Mouse (Mus musculus): ENCODE measurements at regions not wholly inside any gene's neighbourhood (a gene's known extent, or its start where the extent isn't known, plus 50 kb on each side); places are given as distances from the start of the nearest gene placed in this dataset.

- WGBS: 69% methylated on average over 5 of the region's 5 CpGs
- Histone ChIP-seq H3K27ac (no peak overlapping the region), H3K4me3 (replicated peaks) (no peak overlapping the region), H3K4me1 (peaks cover 3% of the 10 kb centered on the region; the same call in 1 of the 2 replicates), H3K27me3 (replicated peaks) (no peaks in the 10 kb centered on the region), H3K4me2 (no peak overlapping the region), H3K9ac (no peak overlapping the region), H3K9me3 (no peaks in the 10 kb centered on the region), H3K36me3 (no peaks in the 10 kb centered on the region)
- ATAC-seq (ENCODE audit: insufficient read depth, low FRiP score, low read depth): no peak
Observed at GRCm38 (mm10) chr1:138908860-138909259, 52.2 kb upstream of the 2310009B15Rik start.

GRCm38 (mm10) chr1:138909654-138910053, 53.0 kb upstream of the 2310009B15Rik start:
- Histone ChIP-seq H3K4me3 (replicated peaks) (no peak overlapping the region), H3K4me2 (no peak overlapping the region), H3K9me3 (no peaks in the 10 kb centered on the region), H3K4me1 (peaks cover 3% of the 10 kb centered on the region; the same call in 1 of the 2 replicates), H3K27me3 (replicated peaks) (no peaks in the 10 kb centered on the region), H3K27ac (no peak overlapping the region), H3K36me3 (no peaks in the 10 kb centered on the region), H3K9ac (no peak overlapping the region)
- ATAC-seq (ENCODE audit: insufficient read depth, low FRiP score, low read depth): no peak
- WGBS: 36% methylated on average over 2 of the region's 2 CpGs

GRCm38 (mm10) chr1:138912156-138912616, 51.0 kb upstream of the Dennd1b start:
- H3K27me3 ChIP-seq (replicated peaks): no peaks in the 10 kb centered on the region
- no peaks in the 10 kb centered on the region for H3K36me3 ChIP-seq

GRCm38 (mm10) chr1:138912928-138913327, 50.3 kb upstream of the Dennd1b start:
- H3K27ac ChIP-seq: no peak overlapping the region
- ATAC-seq (ENCODE audit: insufficient read depth, low FRiP score, low read depth): 0 out of 2 replicates have a peak, but pooled peaks have one; percentile 43

More at GRCm38 (mm10) chr1:138912156-138912616, 51.0 kb upstream of the Dennd1b start:
- Histone ChIP-seq H3K9ac (no peak overlapping the region), H3K9me3 (no peaks in the 10 kb centered on the region), H3K4me1 (peaks cover 3% of the 10 kb centered on the region; the same call in 1 of the 2 replicates), H3K27ac (no peak overlapping the region), H3K4me2 (peak overlapping the region; percentile 37), H3K4me3 (replicated peaks) (no peak overlapping the region)
- ATAC-seq (ENCODE audit: insufficient read depth, low FRiP score, low read depth): no peak
- 22% methylated on average over 8 of the region's 8 CpGs for WGBS

GRCm38 (mm10) chr1:138913428-138913827, 49.8 kb upstream of the Dennd1b start:
- Histone ChIP-seq H3K27me3 (replicated peaks) (no peaks in the 10 kb centered on the region), H3K9ac (no peak overlapping the region), H3K27ac (no peak overlapping the region), H3K4me3 (replicated peaks) (no peak overlapping the region), H3K9me3 (no peaks in the 10 kb centered on the region), H3K4me2 (no peak overlapping the region), H3K4me1 (peaks cover 3% of the 10 kb centered on the region; the same call in 1 of the 2 replicates), H3K36me3 (no peaks in the 10 kb centered on the region)
- no peak for ATAC-seq (ENCODE audit: insufficient read depth, low FRiP score, low read depth)
- WGBS: 72% methylated on average over 4 of the region's 4 CpGs

More at GRCm38 (mm10) chr1:138912928-138913327, 50.3 kb upstream of the Dennd1b start:
- Histone ChIP-seq H3K36me3 (no peaks in the 10 kb centered on the region), H3K9ac (no peak overlapping the region), H3K27me3 (replicated peaks) (no peaks in the 10 kb centered on the region), H3K4me2 (peak overlapping the region; percentile 37), H3K9me3 (no peaks in the 10 kb centered on the region), H3K4me1 (peaks cover 3% of the 10 kb centered on the region; the same call in 1 of the 2 replicates), H3K4me3 (replicated peaks) (no peak overlapping the region)
- WGBS: 32% methylated on average over 5 of the region's 5 CpGs

All from stomach, embryonic 15.5 days (tissue).